Mouse (Mus musculus): ENCODE measurements around the gene Cxcl10. TPM values are rescaled to one million over a fixed set of nuclear protein-coding genes. Genes with fewer than 3 reads are reported as not detected.
"Not testable (repeated sequence)": the region's sequence is repeated elsewhere in the genome, so short reads cannot be mapped to it uniquely, and the experiment has no call there.

Cxcl10 gene
- polyA plus RNA-seq, 1 experiment from 2014 or later, result 3.5 TPM

- Histone ChIP-seq H3K9me3 (replicated peaks; ENCODE audit: control insufficient read depth, low read length) (no peaks in the 10 kb centered on the region), H3K4me2 (ENCODE audit: low read depth, low read length) (no peak overlapping the region), H3K27me3 (ENCODE audit: control insufficient read depth, insufficient read depth, low read depth, low read length) (no peaks in the 10 kb centered on the region), H3K36me3 (ENCODE audit: control insufficient read depth, insufficient read depth) (no peaks in the 10 kb centered on the region), H3K9ac (ENCODE audit: low read depth, low read length) (no peak overlapping the region), H3K27ac (ENCODE audit: low read length) (no peak overlapping the region), H3K4me3 (ENCODE audit: low read depth, low read length) (no peak overlapping the region), H3K4me1 (ENCODE audit: control insufficient read depth, low read depth, low read length) (peaks cover 3% of the 10 kb centered on the region)
- 25% methylated on average over 4 of the region's 4 CpGs for WGBS (ENCODE audit: insufficient replicate concordance)
- ATAC-seq (ENCODE audit: low read depth), result no peak
Measured at GRCm38 (mm10) chr5:92363179-92363578, 14.5 kb upstream of the Cxcl10 start.

GRCm38 (mm10) chr5:92358767-92359455 lies 10.2 kb upstream of the Cxcl10 start:
- Histone ChIP-seq H3K4me3 (ENCODE audit: low read depth, low read length) (no peak overlapping the region), H3K9ac (ENCODE audit: low read depth, low read length) (no peak overlapping the region), H3K9me3 (replicated peaks; ENCODE audit: control insufficient read depth, low read length) (no peaks in the 10 kb centered on the region), H3K27me3 (ENCODE audit: control insufficient read depth, insufficient read depth, low read depth, low read length) (no peaks in the 10 kb centered on the region), H3K4me1 (ENCODE audit: control insufficient read depth, low read depth, low read length) (peaks cover under 1% of the 10 kb centered on the region; the same call in 1 of the 2 replicates), H3K4me2 (ENCODE audit: low read depth, low read length) (no peak overlapping the region), H3K36me3 (ENCODE audit: control insufficient read depth, insufficient read depth) (no peaks in the 10 kb centered on the region), H3K27ac (ENCODE audit: low read length) (peak overlapping the region; percentile 17; the same call in 1 of the 2 replicates)
- WGBS (ENCODE audit: insufficient replicate concordance), result 57% methylated on average over 11 of the region's 11 CpGs
- ATAC-seq (ENCODE audit: low read depth), result peak; percentile 83

- Histone ChIP-seq H3K27me3 (ENCODE audit: control insufficient read depth, insufficient read depth, low read depth, low read length) (no peaks in the 10 kb centered on the region), H3K9ac (ENCODE audit: low read depth, low read length) (no peak overlapping the region), H3K4me1 (ENCODE audit: control insufficient read depth, low read depth, low read length) (peaks cover 3% of the 10 kb centered on the region), H3K4me2 (ENCODE audit: low read depth, low read length) (no peak overlapping the region), H3K4me3 (ENCODE audit: low read depth, low read length) (no peak overlapping the region), H3K9me3 (replicated peaks; ENCODE audit: control insufficient read depth, low read length) (no peaks in the 10 kb centered on the region), H3K36me3 (ENCODE audit: control insufficient read depth, insufficient read depth) (no peaks in the 10 kb centered on the region), H3K27ac (ENCODE audit: low read length) (no peak overlapping the region)
- WGBS (ENCODE audit: insufficient replicate concordance), result 20% methylated on average over 11 of the region's 12 CpGs
- no peak for ATAC-seq (ENCODE audit: low read depth)
Measured at GRCm38 (mm10) chr5:92358033-92358432, 9.3 kb upstream of the Cxcl10 start.

GRCm38 (mm10) chr5:92353517-92353916 lies 4.8 kb upstream of the Cxcl10 start:
- H3K27ac ChIP-seq (ENCODE audit: low read length), result peak overlapping the region; percentile 73
- peaks cover 8% of the 10 kb centered on the region for H3K4me1 ChIP-seq (ENCODE audit: control insufficient read depth, low read depth, low read length)
- no peaks in the 10 kb centered on the region for H3K9me3 ChIP-seq (replicated peaks; ENCODE audit: control insufficient read depth, low read length)
- 11% methylated on average over 11 of the region's 11 CpGs for WGBS (ENCODE audit: insufficient replicate concordance)
- H3K36me3 ChIP-seq (ENCODE audit: control insufficient read depth, insufficient read depth), result no peaks in the 10 kb centered on the region
- peak overlapping the region; percentile 58 for H3K4me3 ChIP-seq (ENCODE audit: low read depth, low read length)
- H3K9ac ChIP-seq (ENCODE audit: low read depth, low read length), result peak overlapping the region; percentile 54
- ATAC-seq (ENCODE audit: low read depth), result peak; percentile 72
- H3K27me3 ChIP-seq (ENCODE audit: control insufficient read depth, insufficient read depth, low read depth, low read length), result no peaks in the 10 kb centered on the region
- peak overlapping the region; percentile 50 for H3K4me2 ChIP-seq (ENCODE audit: low read depth, low read length)

- H3K27me3 ChIP-seq (ENCODE audit: control insufficient read depth, insufficient read depth, low read depth, low read length); H3K36me3 ChIP-seq (ENCODE audit: control insufficient read depth, insufficient read depth); H3K9me3 ChIP-seq (replicated peaks; ENCODE audit: control insufficient read depth, low read length); H3K9ac ChIP-seq (ENCODE audit: low read depth, low read length); ATAC-seq (ENCODE audit: low read depth): not testable (repeated sequence)
- 70% methylated on average over 4 of the region's 4 CpGs for WGBS (ENCODE audit: insufficient replicate concordance)
- Histone ChIP-seq H3K4me1 (ENCODE audit: control insufficient read depth, low read depth, low read length) (peaks cover 14% of the 10 kb centered on the region), H3K4me2 (ENCODE audit: low read depth, low read length) (peak overlapping the region; percentile 50), H3K4me3 (ENCODE audit: low read depth, low read length) (peak overlapping the region; percentile 58; the same call in 1 of the 2 replicates), H3K27ac (ENCODE audit: low read length) (peak overlapping the region; percentile 52; the same call in 1 of the 2 replicates)
Measured at GRCm38 (mm10) chr5:92352716-92353115, 4.0 kb upstream of the Cxcl10 start.

GRCm38 (mm10) chr5:92349731-92350130 lies 1.0 kb upstream of the Cxcl10 start:
- Histone ChIP-seq H3K4me1 (ENCODE audit: control insufficient read depth, low read depth, low read length) (peaks cover 14% of the 10 kb centered on the region), H3K27me3 (ENCODE audit: control insufficient read depth, insufficient read depth, low read depth, low read length) (no peaks in the 10 kb centered on the region), H3K27ac (ENCODE audit: low read length) (no peak overlapping the region), H3K4me2 (ENCODE audit: low read depth, low read length) (peak overlapping the region; percentile 25; the same call in 1 of the 2 replicates), H3K9me3 (replicated peaks; ENCODE audit: control insufficient read depth, low read length) (no peaks in the 10 kb centered on the region), H3K9ac (ENCODE audit: low read depth, low read length) (no peak overlapping the region), H3K4me3 (ENCODE audit: low read depth, low read length) (no peak overlapping the region), H3K36me3 (ENCODE audit: control insufficient read depth, insufficient read depth) (no peaks in the 10 kb centered on the region)
- ATAC-seq (ENCODE audit: low read depth), result no peak
- 57% methylated on average over 7 of the region's 7 CpGs for WGBS (ENCODE audit: insufficient replicate concordance)

GRCm38 (mm10) chr5:92345006-92345405 lies 3.7 kb downstream of the Cxcl10 start:
- WGBS (ENCODE audit: insufficient replicate concordance), result 57% methylated on average over 8 of the region's 8 CpGs
- no peak for ATAC-seq (ENCODE audit: low read depth)
- Histone ChIP-seq H3K9me3 (replicated peaks; ENCODE audit: control insufficient read depth, low read length) (no peaks in the 10 kb centered on the region), H3K27me3 (ENCODE audit: control insufficient read depth, insufficient read depth, low read depth, low read length) (no peaks in the 10 kb centered on the region), H3K4me2 (ENCODE audit: low read depth, low read length) (no peak overlapping the region), H3K36me3 (ENCODE audit: control insufficient read depth, insufficient read depth) (no peaks in the 10 kb centered on the region), H3K9ac (ENCODE audit: low read depth, low read length) (no peak overlapping the region), H3K27ac (ENCODE audit: low read length) (no peak overlapping the region), H3K4me3 (ENCODE audit: low read depth, low read length) (no peak overlapping the region), H3K4me1 (ENCODE audit: control insufficient read depth, low read depth, low read length) (peaks cover 11% of the 10 kb centered on the region)

- Histone ChIP-seq H3K4me3 (ENCODE audit: low read depth, low read length) (no peak overlapping the region), H3K9ac (ENCODE audit: low read depth, low read length) (no peak overlapping the region), H3K4me1 (ENCODE audit: control insufficient read depth, low read depth, low read length) (no peaks in the 10 kb centered on the region), H3K36me3 (ENCODE audit: control insufficient read depth, insufficient read depth) (no peaks in the 10 kb centered on the region), H3K27me3 (ENCODE audit: control insufficient read depth, insufficient read depth, low read depth, low read length) (no peaks in the 10 kb centered on the region), H3K4me2 (ENCODE audit: low read depth, low read length) (no peak overlapping the region), H3K9me3 (replicated peaks; ENCODE audit: control insufficient read depth, low read length) (no peaks in the 10 kb centered on the region), H3K27ac (ENCODE audit: low read length) (no peak overlapping the region)
- no peak for ATAC-seq (ENCODE audit: low read depth)
- WGBS (ENCODE audit: insufficient replicate concordance), result 55% methylated on average over 4 of the region's 4 CpGs
Measured at GRCm38 (mm10) chr5:92340606-92341005, 8.1 kb downstream of the Cxcl10 start.

GRCm38 (mm10) chr5:92336743-92337142 lies 11.9 kb downstream of the Cxcl10 start:
- H3K9me3 ChIP-seq (replicated peaks; ENCODE audit: control insufficient read depth, low read length), result no peaks in the 10 kb centered on the region
- no peak overlapping the region for H3K9ac ChIP-seq (ENCODE audit: low read depth, low read length)
- no peak overlapping the region for H3K27ac ChIP-seq (ENCODE audit: low read length)
- WGBS (ENCODE audit: insufficient replicate concordance), result 52% methylated on average over 3 of the region's 3 CpGs
- no peaks in the 10 kb centered on the region for H3K27me3 ChIP-seq (ENCODE audit: control insufficient read depth, insufficient read depth, low read depth, low read length)
- H3K4me3 ChIP-seq (ENCODE audit: low read depth, low read length), result no peak overlapping the region
- H3K36me3 ChIP-seq (ENCODE audit: control insufficient read depth, insufficient read depth), result no peaks in the 10 kb centered on the region
- no peaks in the 10 kb centered on the region for H3K4me1 ChIP-seq (ENCODE audit: control insufficient read depth, low read depth, low read length)
- no peak overlapping the region for H3K4me2 ChIP-seq (ENCODE audit: low read depth, low read length)
- no peak for ATAC-seq (ENCODE audit: low read depth)

Measured in liver, embryonic 16.5 days (tissue).